Mouse (Mus musculus): Measurements from ENCODE around the gene Icmt. TPM values are rescaled to one million over a fixed set of nuclear protein-coding genes. Genes with fewer than 3 reads are reported as not detected.

Icmt gene
- polyA plus RNA-seq, 1 experiment from 2014 or later, result 15.3 TPM

DNA sequence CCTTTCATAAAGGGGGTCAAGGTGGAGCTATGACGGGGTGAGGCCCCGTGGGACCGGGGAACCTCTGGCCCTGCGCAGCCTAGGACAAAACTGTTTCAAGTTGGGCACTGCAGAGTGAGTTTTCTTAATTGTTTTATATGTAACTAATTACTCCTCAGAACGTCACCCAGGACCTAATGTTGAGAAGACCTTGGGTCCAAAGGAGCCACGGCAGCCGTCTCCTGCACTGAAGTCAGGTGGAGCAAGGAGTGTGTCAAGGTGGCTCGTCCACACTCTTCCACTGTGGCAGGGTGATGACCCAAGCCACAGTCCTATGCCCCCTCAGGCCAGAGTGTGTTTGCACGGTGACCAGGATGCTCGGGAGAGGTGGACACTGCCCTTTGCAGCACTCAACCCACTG lies 6.1 kb downstream of the Icmt start:
- H3K4me1 ChIP-seq (replicated peaks), result peaks cover 8% of the 10 kb centered on the region
- no peak overlapping the region for H3K4me3 ChIP-seq
- H3K9me3 ChIP-seq (replicated peaks), result no peaks in the 10 kb centered on the region
- 92% methylated on average over 10 of the region's 10 CpGs for WGBS
- no peaks in the 10 kb centered on the region for H3K27me3 ChIP-seq
- H3K27ac ChIP-seq, result no peak overlapping the region
- ATAC-seq (replicated peaks; ENCODE audit: insufficient number of reproducible peaks, insufficient read depth, low FRiP score, low read depth), result no peak
- no peak overlapping the region for H3K9ac ChIP-seq
- no peak overlapping the region for H3K4me2 ChIP-seq
- peaks cover 49% of the 10 kb centered on the region for H3K36me3 ChIP-seq

DNA sequence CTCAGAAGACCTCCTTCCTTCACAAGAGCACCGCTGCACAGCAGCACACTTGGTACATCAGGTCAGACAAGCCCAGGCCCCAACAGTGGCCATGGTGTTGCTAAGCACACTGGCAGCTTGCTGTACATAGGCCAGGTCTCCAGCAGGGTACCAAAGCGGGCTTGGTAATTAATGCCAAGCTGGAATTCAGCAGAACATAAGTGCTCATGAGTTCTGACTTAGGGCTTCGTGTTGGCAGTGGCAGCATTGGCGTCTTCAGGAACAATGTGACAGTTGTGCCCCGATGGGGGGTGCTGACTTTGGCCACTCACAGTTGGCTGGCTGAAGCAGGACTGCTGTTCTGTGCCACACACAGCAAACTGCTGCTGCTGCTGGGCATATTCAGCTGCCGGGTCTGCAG lies 7.7 kb downstream of the Icmt start:
- Histone ChIP-seq H3K9me3 (replicated peaks) (no peaks in the 10 kb centered on the region), H3K4me1 (replicated peaks) (no peaks in the 10 kb centered on the region), H3K4me2 (no peak overlapping the region), H3K36me3 (peaks cover 56% of the 10 kb centered on the region), H3K4me3 (no peak overlapping the region), H3K9ac (no peak overlapping the region), H3K27me3 (no peaks in the 10 kb centered on the region), H3K27ac (no peak overlapping the region)
- WGBS, result 83% methylated on average over 6 of the region's 6 CpGs
- ATAC-seq (replicated peaks; ENCODE audit: insufficient number of reproducible peaks, insufficient read depth, low FRiP score, low read depth), result no peak

DNA sequence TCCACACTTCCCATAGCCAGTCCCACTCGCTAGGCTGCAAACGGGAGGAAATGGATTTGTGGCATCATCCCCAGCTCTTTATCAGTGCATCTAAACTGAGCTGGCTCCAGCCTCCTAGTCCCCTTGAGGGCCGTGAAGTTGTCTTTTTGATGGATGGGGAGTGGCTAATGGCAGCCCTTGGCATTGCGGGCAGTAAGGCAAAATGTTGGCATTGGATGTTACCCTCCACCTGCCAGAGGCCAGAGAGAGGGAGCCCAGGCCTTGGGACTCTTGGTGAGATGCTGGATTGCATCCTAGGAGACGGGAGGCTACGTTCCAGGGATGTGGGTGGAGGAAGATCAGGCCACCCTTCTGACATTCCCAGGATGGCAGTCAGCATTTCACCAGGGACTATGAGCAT lies 9.0 kb downstream of the Icmt start:
- Histone ChIP-seq H3K4me2 (no peak overlapping the region), H3K27ac (no peak overlapping the region), H3K4me3 (no peak overlapping the region), H3K9ac (no peak overlapping the region), H3K4me1 (replicated peaks) (no peaks in the 10 kb centered on the region), H3K27me3 (peaks cover 2% of the 10 kb centered on the region; the same call in 1 of the 2 replicates), H3K9me3 (replicated peaks) (no peaks in the 10 kb centered on the region), H3K36me3 (peaks cover 50% of the 10 kb centered on the region)
- WGBS, result 76% methylated on average over 6 of the region's 6 CpGs
- no peak for ATAC-seq (replicated peaks; ENCODE audit: insufficient number of reproducible peaks, insufficient read depth, low FRiP score, low read depth)

DNA sequence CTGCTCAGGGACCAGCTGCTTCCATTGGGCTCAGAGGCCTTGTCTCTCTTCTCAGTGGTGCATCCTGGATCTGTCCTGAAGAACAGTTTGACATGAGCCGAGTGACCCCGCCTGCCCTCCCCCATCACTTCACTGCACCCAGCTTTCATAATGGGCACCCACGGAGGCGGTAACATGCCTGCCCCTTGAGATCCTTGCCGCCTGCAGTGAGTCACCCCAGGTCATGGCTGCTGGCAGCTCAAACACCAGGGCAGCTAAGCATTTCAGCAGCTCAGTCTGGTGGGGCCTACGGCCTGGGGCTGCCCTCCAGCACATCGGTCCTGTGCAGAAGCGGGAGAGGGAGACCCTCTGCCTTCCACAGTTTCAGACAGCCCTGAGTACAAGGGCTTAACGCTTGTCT lies 10.5 kb downstream of the Icmt start:
- Histone ChIP-seq H3K9ac (no peak overlapping the region), H3K36me3 (peaks cover 63% of the 10 kb centered on the region), H3K9me3 (replicated peaks) (no peaks in the 10 kb centered on the region), H3K4me1 (replicated peaks) (peaks cover 6% of the 10 kb centered on the region), H3K27me3 (peaks cover 18% of the 10 kb centered on the region), H3K4me3 (no peak overlapping the region), H3K27ac (no peak overlapping the region), H3K4me2 (no peak overlapping the region)
- no peak for ATAC-seq (replicated peaks; ENCODE audit: insufficient number of reproducible peaks, insufficient read depth, low FRiP score, low read depth)
- 85% methylated on average over 9 of the region's 9 CpGs for WGBS

DNA sequence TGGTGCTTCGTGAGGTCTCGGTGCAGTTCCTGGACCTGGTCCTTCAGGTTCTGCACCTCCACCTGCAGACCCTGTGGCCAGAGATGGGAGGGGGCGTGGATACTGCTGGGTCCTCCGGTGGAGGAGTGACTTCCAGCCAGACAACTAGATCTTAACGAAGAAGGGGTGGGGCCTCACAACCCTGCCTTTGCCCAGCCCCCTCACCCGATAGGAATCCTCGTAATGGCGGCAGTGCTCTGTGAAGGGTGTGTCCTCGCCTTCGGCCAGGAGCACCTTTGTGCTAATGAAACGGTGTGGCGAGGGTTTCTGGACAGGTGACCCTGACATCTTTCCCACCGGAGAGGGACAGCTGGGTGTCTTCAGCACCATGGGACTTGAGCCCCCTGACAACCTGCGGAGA lies 15.2 kb downstream of the Icmt start:
- Histone ChIP-seq H3K36me3 (peaks cover 34% of the 10 kb centered on the region), H3K4me2 (no peak overlapping the region), H3K4me1 (replicated peaks) (peaks cover 43% of the 10 kb centered on the region), H3K4me3 (no peak overlapping the region), H3K9ac (no peak overlapping the region), H3K27me3 (peaks cover 59% of the 10 kb centered on the region), H3K27ac (no peak overlapping the region), H3K9me3 (replicated peaks) (no peaks in the 10 kb centered on the region)
- 27% methylated on average over 14 of the region's 14 CpGs for WGBS
- ATAC-seq (replicated peaks; ENCODE audit: insufficient number of reproducible peaks, insufficient read depth, low FRiP score, low read depth), result no peak

DNA sequence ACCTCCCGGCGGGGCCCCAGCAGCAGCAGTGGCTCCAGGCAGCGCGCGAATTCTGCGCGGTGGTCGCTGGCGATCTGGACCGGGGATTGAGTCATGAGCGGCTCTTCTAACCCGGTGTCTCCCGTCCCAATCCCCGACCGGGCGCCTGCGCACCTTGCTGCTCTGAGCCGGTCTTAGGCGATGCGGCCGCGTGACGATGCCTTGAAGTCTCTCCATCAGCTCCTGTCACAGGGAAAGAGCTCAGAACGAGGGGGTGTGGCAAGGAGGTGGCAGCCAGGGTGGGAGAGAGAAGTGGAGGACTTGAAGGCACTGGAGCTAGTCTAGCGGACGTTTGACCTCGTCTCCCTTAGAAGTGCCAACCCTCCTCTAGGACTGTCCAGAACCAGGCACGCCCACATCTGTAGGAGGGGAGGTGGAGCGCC lies 16.2 kb downstream of the Icmt start:
- peaks cover 30% of the 10 kb centered on the region for H3K36me3 ChIP-seq
- WGBS, result 4% methylated on average over 29 of the region's 29 CpGs
- no peaks in the 10 kb centered on the region for H3K9me3 ChIP-seq (replicated peaks)
- H3K4me3 ChIP-seq, result peak overlapping the region; percentile 36
- no peak overlapping the region for H3K27ac ChIP-seq
- peaks cover 50% of the 10 kb centered on the region for H3K4me1 ChIP-seq (replicated peaks)
- no peak for ATAC-seq (replicated peaks; ENCODE audit: insufficient number of reproducible peaks, insufficient read depth, low FRiP score, low read depth)
- H3K27me3 ChIP-seq, result peaks cover 65% of the 10 kb centered on the region
- no peak overlapping the region for H3K9ac ChIP-seq
- H3K4me2 ChIP-seq, result peak overlapping the region; percentile 60

DNA sequence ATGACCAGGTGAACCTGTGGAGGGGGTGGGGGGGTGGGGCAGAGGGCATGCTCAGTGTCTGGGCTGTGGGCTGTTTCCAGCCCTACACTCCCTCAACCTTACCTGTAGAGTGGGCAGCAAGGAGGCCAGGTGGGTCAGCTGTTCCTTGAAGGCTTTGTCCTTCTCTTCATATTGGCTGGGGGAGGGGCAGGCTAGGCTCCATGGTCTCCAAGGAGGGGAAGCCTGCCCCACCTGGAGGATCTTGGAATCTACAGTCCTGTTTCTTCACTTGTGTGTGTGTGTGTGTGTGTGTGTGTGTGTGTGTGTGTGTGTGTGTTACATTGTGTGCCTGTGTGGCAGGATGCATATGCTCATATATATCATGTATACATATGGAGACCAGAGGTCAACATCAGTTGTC lies 16.9 kb downstream of the Icmt start:
- H3K27ac ChIP-seq, result no peak overlapping the region
- ATAC-seq (replicated peaks; ENCODE audit: insufficient number of reproducible peaks, insufficient read depth, low FRiP score, low read depth), result no peak
- H3K4me1 ChIP-seq (replicated peaks), result peaks cover 55% of the 10 kb centered on the region
- no peaks in the 10 kb centered on the region for H3K9me3 ChIP-seq (replicated peaks)
- peak overlapping the region; percentile 60; the same call in 1 of the 2 replicates for H3K4me2 ChIP-seq
- no peak overlapping the region for H3K9ac ChIP-seq
- peaks cover 65% of the 10 kb centered on the region for H3K27me3 ChIP-seq
- peaks cover 23% of the 10 kb centered on the region for H3K36me3 ChIP-seq
- no peak overlapping the region for H3K4me3 ChIP-seq

DNA sequence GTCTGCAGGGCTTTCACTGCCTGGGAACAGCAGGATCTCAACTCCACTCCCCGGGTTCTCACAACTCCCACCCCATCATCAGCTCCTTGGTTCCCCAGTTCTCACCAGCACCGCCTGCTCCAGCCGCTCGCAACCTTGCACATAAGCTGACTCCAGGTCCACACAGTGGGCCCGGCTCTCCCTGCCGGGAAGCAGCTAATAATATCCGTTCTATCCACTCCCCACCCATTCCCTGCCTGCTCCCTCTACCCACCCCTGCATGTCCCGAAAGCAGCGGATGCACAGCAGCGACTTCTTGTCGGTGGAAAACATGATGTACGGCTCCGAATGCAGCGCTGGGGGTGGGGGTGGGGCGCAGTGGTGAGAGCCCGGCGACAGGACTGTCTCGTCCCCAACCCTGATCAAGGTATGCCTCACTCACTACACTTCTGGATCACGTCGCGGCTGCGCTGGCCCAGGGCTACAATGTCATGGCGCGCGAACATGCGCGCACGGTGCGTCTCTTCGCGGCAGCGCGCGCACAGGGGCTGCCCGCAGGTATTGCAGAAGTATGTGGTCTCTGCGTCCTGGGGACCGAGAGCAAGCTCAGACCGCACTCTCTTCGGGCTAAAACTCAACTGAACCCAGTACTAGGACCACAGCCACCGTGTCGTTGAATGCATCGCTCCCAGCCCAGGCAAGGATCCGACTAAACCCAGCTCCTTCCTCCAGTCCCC lies 18.6 kb downstream of the Icmt start:
- peaks cover 65% of the 10 kb centered on the region for H3K27me3 ChIP-seq
- H3K4me3 ChIP-seq, result peak overlapping the region; percentile 52
- peak overlapping the region; percentile 26 for H3K9ac ChIP-seq
- H3K36me3 ChIP-seq, result peaks cover 20% of the 10 kb centered on the region
- ATAC-seq (replicated peaks; ENCODE audit: insufficient number of reproducible peaks, insufficient read depth, low FRiP score, low read depth), result no peak
- H3K9me3 ChIP-seq (replicated peaks), result no peaks in the 10 kb centered on the region
- peak overlapping the region; percentile 31 for H3K27ac ChIP-seq
- WGBS, result 2% methylated on average over 43 of the region's 43 CpGs
- peak overlapping the region; percentile 69 for H3K4me2 ChIP-seq
- H3K4me1 ChIP-seq (replicated peaks), result peaks cover 55% of the 10 kb centered on the region

DNA sequence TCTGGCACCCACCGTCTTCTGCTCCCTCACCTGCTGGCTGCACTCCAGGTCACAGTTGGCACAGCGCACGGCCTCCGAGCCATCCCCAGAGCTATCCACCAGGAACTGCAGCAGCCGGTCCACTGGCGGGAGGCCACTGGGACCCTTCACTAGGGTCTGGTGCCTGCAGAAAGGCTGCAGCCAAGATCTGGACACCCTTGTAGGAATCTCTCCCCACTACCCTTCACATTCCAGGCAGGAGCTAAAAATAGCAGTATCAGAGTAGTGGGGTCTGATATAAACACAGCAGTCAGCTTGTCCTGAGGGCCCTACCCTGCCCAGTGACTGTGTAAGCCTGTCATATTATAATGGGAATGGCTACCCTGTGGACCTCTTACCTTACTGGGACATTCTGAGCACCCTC lies 20.6 kb downstream of the Icmt start:
- Histone ChIP-seq H3K27me3 (peaks cover 46% of the 10 kb centered on the region), H3K9me3 (replicated peaks) (no peaks in the 10 kb centered on the region), H3K9ac (peak overlapping the region; percentile 61), H3K4me2 (peak overlapping the region; percentile 69), H3K27ac (peak overlapping the region; percentile 97), H3K4me3 (peak overlapping the region; percentile 52), H3K4me1 (replicated peaks) (peaks cover 49% of the 10 kb centered on the region), H3K36me3 (peaks cover 3% of the 10 kb centered on the region; the same call in 1 of the 2 replicates)
- ATAC-seq (replicated peaks; ENCODE audit: insufficient number of reproducible peaks, insufficient read depth, low FRiP score, low read depth), result peak; percentile 77
- WGBS, result 43% methylated on average over 6 of the region's 6 CpGs

DNA sequence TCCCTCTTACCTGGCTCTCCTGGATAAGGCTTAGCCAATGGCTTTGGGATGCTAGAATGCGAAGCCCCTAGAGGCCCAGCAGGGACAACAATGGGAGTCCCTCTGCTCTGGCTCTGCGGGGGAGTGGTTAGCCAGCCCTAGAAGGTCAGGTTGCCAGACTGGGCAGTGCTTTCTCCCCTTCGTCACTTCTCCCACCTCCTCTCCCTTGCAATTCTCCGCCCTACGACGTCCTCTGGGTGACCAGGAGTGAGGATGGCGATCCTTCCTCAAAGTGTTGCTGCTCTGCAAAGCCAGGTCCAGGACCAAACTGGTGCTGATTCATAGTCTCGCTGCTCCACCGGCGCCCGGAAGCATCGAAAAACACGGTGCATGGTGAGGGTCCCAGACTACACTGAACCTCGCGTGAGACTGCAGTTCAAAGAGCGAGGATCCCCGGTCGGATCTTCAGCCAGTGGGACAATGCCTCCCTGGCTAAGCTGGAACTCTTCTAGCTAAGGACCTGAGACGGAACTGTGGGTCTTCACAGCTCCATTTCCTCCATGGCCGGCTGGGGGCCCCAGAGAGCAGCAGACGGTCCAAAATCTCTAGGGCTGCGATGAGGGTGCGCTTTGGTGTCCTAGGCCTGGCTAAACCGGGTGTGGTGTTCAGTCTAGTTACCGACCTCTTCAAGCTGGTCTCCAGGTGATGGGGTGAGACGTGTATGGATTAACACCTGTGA lies 21.6 kb downstream of the Icmt start, which contains the start of gene Rnf207:
Gene Rnf207 (minus strand): TSS at position 477 of the 718 bp plus-strand sequence.
- Histone ChIP-seq H3K27ac (peak within 1 kb of the TSS; percentile 97), H3K4me2 (peak within 1 kb of the TSS; percentile 69), H3K9ac (peak within 1 kb of the TSS; percentile 61), H3K4me1 (replicated peaks) (peaks cover 38% of the 10 kb centered on the region), H3K9me3 (replicated peaks) (no peaks in the 10 kb centered on the region), H3K4me3 (peak within 1 kb of the TSS; percentile 52), H3K27me3 (peaks cover 37% of the 10 kb centered on the region), H3K36me3 (no peaks in the 10 kb centered on the region)
- WGBS, result 3% methylated on average over 26 of the region's 26 CpGs
- ATAC-seq (replicated peaks; ENCODE audit: insufficient number of reproducible peaks, insufficient read depth, low FRiP score, low read depth), result peak; percentile 65

DNA sequence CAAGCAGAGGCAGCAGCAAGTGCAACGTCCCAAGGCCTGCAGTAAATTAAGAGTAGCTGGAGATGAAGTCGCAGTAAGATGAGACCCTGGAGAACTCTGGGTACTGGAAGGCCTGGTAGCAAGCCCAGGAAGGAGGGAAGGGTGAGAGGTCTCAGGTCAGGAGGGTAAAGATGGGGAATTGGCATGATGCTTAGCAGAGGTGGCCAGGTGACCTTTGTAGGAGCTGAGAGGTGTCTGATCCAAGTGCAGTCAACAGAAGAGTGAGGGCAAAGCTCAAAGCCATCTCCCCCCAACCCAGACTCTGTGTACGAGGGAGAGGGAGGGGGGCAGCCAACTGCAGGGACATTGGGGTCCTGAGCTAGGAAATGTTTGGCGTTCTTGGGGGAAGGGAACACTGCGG lies 24.4 kb downstream of the Icmt start:
- Histone ChIP-seq H3K4me3 (no peak overlapping the region), H3K4me1 (replicated peaks) (peaks cover 19% of the 10 kb centered on the region), H3K27ac (no peak overlapping the region), H3K9ac (no peak overlapping the region), H3K36me3 (no peaks in the 10 kb centered on the region), H3K4me2 (no peak overlapping the region), H3K27me3 (peaks cover 11% of the 10 kb centered on the region; the same call in 1 of the 2 replicates), H3K9me3 (replicated peaks) (no peaks in the 10 kb centered on the region)
- 53% methylated on average over 5 of the region's 5 CpGs for WGBS
- ATAC-seq (replicated peaks; ENCODE audit: insufficient number of reproducible peaks, insufficient read depth, low FRiP score, low read depth), result no peak

Data from heart, embryonic 15.5 days (tissue).